Mouse (Mus musculus): ENCODE measurements at regions not wholly inside any gene's neighbourhood (a gene's known extent, or its start where the extent isn't known, plus 50 kb on each side); places are given as distances from the start of the nearest gene placed in this dataset.

DNA sequence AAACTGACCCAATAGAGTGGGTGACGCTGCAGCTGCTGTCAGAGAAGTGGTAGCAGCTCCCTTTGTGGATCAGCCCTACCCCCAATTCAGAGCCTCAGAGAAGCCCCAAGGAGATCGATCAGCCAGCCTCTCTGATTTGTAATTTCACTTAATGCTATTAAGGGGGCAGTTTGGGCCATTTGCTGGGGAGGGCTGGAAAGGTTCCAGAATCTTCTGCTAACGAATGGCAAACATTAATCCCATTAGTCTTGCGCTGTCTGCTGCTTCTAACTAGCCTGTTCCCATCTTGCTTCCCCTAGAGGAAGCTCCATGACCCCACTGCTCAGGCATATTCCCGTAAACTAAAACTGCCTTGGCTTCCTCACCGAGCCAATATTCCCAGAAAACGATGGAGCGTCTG, 59.9 kb upstream of the Lrrn2 start:
- no peak for DNase-seq (ENCODE audit: extremely low spot score in 1 of 2, low spot score in 1 of 2)

DNA sequence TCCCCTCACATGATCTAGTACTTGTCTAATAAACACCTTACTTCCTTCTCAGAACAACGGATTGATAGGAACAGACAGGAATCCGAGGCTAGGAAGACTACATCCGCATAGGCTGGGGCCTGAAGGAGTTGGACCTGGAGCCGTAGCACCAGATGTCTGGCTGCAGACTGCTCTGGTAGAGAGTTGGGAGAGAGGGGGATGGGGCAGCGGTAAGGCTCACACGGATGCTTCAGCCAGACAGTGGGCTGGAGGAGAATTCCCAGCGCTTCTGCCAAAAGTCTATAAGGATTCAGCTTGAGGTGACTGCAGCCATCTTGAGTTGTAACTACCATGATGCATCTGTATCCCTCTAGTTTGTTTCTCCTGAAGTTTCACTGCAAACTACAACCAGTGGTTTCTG, 61.8 kb upstream of the Lrrn2 start:
- no peak for DNase-seq (ENCODE audit: extremely low spot score in 1 of 2, low spot score in 1 of 2)

DNA sequence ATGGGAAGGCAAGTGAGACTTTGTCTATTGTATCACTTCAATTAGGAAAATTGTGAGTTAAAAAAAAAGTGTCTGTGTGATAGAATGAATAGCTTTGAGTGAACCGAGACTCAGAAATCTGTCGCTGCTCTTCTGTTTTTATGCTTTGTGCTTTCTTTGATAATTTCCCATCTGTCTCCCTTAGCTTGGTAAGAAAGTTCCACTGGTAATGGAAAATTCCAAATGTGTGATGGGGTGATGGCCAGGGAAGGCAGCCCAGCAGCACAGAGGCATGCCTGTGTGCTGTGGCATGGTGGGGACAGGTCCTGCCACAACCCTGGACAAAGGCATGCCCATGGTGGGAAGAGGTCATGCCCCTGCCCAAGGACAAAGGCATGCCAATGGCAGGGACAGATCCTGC, 62.7 kb upstream of the Lrrn2 start:
- DNase-seq (ENCODE audit: extremely low spot score in 1 of 2, low spot score in 1 of 2): no peak

DNA sequence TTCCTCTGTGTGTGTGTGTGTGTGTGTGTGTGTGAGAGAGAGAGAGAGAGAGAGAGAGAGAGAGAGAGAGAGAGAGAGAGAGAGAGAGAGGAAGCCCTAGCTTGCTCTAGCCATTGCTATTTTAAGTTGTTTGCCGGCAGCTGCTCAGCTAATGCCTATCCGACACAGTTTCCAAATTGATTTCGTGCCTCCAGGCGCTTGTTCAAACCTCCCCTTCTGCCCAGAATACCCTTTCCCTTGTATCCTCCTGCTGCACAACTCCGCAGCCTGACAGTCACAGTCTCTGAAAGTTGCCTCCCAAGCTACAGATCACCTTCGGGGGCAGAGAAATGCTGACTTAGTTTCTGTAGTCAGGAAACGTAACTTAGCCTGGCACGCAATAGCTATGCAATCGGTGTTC, 63.9 kb upstream of the Nfasc start:
- DNase-seq (ENCODE audit: extremely low spot score in 1 of 2, low spot score in 1 of 2): no peak

DNA sequence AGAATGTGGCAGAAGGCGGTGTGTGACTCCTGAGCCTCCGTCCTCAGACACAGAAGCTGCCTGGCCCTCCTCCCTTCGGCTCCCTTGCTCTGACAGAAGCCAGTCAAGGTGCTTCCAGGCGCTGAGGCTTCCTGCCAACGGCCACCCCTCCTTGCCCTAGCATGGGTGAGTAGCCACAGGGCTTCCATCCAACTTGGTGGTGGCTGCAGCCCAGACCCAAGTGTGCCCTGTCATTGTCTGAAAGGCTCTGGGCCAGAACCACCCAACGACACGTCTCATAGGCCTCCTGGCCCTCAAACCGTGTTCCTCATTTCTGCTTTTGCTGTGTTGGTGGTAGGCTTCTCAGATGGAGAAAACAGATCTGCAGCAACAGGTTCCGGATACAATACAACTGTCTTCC, 62.2 kb upstream of the Nfasc start:
- no peak for DNase-seq (ENCODE audit: extremely low spot score in 1 of 2, low spot score in 1 of 2)

DNA sequence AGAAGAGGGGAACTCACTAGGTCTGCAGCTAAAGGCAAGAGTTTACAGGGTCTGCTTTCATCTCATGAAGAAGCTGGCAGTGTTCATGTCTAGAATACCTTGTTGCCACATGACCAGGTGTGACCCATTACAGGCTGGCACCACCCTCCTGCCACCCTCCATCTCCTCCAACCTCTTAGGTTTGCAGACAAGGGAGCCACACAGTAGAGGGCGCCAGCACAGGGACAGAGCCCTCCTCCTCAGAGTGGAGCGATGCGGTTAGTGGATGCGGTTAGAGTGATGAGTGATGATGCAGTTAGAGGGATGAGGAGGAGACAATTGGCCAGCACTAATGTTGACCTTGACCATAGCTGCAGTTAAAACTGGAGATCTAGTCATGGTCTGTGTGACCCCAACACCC, 60.8 kb upstream of the Nfasc start:
- DNase-seq (ENCODE audit: extremely low spot score in 1 of 2, low spot score in 1 of 2): peak in 1 of 2 experiments; percentile 40

DNA sequence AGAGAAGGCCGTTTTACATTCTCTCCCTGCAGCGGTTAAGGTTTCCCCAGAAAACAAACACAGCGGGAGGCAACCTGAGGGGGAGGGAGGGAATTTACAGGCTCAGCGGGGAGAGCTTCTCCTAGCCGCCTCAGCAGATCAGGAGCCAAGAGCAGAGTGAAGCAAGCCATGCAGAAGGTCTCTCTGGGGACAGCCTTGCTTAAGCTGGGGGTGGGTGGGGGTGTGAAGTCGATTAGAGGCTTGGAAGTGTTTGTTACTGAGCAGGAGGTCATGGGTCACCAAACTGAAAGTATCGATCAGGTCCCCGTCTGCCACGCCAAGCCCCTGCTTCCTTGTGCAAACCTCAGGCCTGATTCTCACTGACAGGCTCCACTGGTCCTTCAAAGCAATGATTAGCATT, 58.7 kb upstream of the Nfasc start:
- no peak for DNase-seq (ENCODE audit: extremely low spot score in 1 of 2, low spot score in 1 of 2)

DNA sequence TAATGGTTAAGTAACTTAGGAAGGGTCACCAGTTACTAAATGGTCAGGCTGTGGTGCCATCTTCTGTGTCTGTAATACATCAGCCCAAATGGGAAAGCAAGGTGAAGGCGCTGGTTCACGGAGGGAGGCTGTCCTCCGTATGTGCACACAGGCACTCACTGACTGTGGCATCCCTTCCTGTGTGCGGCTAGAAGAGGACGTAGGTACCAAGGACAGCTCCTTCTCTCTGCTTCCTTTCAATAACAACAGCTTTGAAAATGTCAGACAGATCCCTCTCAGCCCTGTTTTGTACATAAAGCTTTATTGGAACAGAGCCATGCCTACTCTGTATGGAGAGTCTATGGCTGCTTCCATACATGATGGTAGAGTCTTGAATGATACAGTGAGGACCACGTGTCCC, 57.7 kb upstream of the Nfasc start:
- no peak for DNase-seq (ENCODE audit: extremely low spot score in 1 of 2, low spot score in 1 of 2)

DNA sequence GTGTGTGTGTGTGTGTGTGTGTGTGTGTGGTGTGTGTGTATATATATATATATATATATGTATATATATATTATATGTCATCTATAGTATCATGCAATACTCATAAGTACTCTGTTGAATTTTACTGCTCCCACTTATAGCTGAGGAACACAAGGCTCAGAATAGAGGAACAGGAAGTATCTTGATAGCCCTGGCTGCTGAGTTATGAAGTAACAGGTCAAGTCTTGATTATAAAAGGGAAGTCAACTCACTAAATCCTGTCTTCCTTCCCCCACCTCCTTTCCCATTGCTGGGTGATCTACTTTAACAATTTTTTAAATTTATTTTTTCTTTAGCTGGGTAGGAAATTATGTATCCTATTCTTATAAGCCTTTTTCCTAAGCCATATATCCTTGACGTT, 52.9 kb upstream of the Nfasc start:
- no peak for DNase-seq (ENCODE audit: extremely low spot score in 1 of 2, low spot score in 1 of 2)

Measured in layer of hippocampus, postnatal 25 days (tissue).